Mouse (Mus musculus): ENCODE data around the gene Insc. TPM values are rescaled to one million over a fixed set of nuclear protein-coding genes. Genes with fewer than 3 reads are reported as not detected.

Insc gene
- total RNA-seq, 2 experiments from 2014 or later: not detected

DNA sequence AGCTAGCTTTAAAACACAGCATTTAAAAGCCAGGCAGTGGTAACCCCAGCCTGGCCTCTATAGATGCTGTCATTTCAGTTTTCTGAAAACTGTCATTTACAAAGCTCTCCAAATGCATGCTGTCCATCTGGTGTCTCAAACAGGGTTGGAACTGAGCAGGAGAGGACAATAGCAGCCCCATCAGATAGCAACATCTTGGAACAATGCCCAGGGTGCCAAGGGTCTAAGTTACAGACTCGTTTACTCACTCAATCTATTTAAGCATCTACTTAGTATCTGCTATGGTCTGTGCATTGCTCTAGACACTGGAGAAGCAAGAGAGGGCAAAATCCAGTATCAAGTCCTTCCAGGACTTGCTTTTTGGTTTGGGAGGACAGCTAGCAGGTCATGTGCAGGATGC, 10.7 kb downstream of the Insc start:
- ATAC-seq (replicated peaks; ENCODE audit: poor library complexity, severe bottlenecking): no peak

DNA sequence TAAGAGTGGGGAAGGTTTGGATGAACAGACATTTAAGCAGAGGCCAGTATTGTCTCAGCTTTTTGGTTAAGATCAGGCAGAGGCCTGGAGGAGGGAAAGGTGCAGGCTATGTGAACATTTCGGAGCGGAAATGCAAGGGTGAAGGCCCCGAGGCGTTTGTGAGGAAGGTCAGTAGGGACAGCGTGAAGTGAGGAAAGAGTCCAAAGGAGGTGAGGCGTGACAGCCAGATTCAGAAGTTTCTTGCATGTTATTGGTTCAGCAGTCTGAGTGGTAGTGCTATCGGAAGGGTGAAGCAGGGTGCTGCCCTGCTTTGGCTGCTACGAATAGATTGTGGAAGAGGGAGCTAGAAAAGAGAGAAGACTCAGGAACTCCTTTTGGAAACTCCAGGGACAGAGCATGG, 11.1 kb downstream of the Insc start:
- no peak for ATAC-seq (replicated peaks; ENCODE audit: poor library complexity, severe bottlenecking)

DNA sequence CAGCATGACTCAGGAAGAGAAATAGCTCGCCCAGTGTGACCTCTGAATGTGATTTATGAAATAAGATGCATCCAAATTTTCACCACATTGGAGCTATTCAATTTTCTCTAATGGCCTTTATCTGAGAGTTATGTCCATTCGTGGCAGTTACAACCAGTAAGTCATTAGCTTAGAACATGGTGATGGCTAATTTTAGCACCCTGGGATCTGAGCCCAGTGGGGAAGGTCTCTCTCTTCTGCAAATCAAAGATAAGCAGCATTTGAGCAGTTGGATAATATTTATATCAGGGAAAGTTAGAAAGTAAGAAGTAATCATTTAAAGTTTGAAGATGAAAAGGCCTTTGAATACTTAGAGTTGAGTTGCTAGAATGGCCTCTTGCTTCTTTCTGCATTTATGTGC, 19.2 kb downstream of the Insc start:
- ATAC-seq (replicated peaks; ENCODE audit: poor library complexity, severe bottlenecking): no peak

DNA sequence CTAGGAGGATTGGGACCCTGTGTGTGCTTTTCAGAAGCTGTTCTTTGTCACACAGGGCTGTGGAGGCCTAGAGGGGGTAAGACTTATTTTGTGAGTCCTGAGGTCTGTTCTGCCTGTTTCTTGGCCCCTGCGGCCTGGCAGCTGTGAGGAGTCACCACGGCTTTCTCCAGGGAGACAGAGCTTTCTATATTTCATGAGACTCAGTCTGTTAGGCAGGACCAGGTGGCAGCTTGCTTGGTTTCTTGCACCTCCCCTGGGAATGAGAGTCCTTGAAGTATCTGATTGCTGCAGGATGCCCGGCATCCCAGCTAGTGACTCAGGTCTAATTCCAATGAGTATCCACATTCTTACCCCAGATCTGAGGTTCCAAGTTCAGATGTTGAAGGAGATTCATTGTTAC, 21.8 kb downstream of the Insc start:
- ATAC-seq (replicated peaks; ENCODE audit: poor library complexity, severe bottlenecking): no peak

DNA sequence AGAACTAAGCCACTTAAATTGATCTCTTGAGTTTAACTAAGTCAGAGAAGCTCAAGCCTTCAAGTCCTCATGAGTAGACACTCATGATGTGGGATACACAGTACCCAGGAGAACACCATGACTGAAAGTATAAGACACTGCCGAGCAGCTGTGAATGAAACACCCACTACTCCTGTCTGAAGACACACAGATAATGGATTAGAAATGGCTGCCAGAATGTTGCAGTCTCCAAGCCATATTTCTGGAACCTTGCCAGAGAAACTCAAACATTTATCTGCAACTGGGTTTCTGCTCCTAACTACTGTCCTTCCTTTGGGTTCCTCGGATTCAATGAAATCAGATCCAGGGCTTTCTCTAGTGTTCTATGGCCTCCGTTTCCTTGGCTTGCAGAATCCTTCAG, 23.0 kb downstream of the Insc start:
- ATAC-seq (replicated peaks; ENCODE audit: poor library complexity, severe bottlenecking): no peak

DNA sequence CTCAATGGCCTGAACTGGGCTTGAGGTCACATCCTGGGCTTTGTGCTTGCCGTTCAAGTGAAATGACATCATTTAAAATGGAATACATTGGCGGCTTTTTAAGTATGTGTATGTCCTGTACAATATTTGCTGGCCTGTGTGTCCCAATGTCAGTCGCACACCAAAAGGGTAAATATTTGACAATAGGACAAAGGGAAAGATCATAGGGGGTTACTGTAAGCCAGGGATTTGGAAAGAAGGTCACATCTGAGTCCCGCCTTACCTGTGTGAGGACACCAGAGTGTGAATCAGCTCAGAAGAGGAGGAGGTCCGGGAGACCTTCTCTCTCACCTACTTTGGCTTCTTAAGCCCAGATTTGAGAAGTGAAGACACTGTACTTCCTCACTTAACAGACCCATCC, 25.0 kb downstream of the Insc start:
- no peak for ATAC-seq (replicated peaks; ENCODE audit: poor library complexity, severe bottlenecking)

DNA sequence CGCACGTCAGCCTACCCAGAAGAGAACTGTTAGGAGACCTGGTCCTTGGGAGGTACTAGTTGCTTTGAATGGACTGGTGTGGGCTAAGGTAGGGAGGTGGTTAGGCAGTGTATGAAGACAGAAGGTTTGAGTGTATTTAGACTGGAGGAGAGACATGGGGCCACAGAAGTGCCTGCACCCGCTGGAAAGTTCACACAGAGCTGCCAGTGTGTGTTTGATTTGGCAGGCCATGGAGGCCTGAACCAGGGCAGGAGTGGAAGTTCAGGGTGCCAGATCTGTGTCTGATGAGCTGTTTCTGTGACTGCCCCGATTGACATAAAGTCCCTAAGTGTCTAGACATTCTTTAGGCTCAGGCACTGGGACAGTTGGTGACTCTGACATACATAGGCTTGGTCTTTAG, 25.5 kb downstream of the Insc start:
- no peak for ATAC-seq (replicated peaks; ENCODE audit: poor library complexity, severe bottlenecking)

DNA sequence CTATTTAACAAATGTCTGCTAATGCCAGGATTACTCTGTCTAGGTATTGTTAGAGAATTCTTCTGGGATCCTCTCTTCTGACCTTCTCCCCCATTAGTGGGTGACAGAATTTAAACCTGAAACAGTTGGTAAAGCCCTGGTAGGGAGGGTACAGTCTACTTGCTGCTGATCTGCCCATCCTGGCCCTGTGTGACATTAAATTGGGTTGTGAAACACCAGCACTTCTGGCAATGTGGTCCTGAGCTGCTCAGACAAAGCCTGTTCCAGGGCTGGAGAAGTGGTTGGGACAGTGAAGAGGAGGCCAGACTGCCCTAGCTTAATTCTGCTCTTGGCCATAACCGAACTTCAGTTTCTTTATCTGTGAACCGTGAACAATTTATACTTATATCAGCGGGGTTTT, 27.1 kb downstream of the Insc start:
- ATAC-seq (replicated peaks; ENCODE audit: poor library complexity, severe bottlenecking): no peak

DNA sequence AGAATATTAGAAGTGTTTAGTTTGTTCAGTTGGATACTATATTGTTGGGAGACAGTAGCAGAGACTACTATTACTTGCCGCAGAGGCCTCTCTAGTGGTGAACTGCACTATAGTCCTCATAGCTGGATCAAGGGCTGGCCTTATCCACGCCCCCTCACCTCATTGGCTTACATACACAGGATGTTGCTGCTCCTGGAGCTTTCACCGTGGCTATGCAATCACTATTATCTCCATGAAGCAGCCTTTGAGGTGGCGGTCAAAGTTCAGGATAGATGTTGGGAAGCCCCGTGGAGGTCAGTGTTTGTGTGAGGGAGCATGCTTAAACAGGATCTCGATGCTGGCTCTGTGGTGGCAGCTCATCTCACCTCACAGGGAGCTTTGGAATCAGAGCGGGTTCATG, 28.3 kb downstream of the Insc start:
- ATAC-seq (replicated peaks; ENCODE audit: poor library complexity, severe bottlenecking): no peak

DNA sequence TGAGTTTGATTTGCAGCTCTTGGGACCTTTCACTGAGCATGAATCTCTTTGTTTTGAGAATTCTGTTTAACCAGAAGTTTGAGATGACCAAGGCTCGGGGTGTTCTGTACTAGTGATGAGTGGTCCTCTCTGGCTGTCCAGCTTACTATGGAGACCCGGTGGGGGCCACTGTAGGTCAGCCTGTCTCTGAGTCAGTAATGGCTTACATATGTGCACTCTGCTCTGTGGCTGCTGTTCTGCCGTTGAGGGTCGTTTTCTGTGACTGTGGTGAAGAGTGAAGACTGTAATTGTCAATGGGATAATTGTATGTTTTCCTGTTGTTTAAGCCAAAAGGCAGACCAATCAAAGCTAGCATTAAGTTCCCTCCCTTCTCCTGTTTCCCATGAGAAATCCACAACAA, 30.3 kb downstream of the Insc start:
- ATAC-seq (replicated peaks; ENCODE audit: poor library complexity, severe bottlenecking): no peak

DNA sequence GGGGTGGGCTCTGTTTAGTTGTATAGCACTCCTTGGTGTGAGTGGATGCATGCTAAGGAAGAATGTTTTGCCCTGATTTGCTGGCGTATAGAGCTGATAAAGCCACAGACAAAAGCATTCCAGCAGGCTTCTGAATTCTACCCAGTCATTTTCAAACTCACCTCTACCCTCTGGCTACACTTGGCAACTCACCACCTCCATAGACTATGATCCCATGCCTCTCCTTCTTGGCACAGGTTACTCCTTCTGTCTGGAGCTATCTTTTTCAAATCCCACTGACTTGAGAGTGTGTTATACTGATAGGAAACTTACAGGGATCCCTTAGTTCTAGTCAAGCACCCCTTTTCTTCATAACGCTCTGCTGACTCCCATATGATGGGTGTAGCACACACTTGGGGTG, 32.4 kb downstream of the Insc start:
- no peak for ATAC-seq (replicated peaks; ENCODE audit: poor library complexity, severe bottlenecking)

DNA sequence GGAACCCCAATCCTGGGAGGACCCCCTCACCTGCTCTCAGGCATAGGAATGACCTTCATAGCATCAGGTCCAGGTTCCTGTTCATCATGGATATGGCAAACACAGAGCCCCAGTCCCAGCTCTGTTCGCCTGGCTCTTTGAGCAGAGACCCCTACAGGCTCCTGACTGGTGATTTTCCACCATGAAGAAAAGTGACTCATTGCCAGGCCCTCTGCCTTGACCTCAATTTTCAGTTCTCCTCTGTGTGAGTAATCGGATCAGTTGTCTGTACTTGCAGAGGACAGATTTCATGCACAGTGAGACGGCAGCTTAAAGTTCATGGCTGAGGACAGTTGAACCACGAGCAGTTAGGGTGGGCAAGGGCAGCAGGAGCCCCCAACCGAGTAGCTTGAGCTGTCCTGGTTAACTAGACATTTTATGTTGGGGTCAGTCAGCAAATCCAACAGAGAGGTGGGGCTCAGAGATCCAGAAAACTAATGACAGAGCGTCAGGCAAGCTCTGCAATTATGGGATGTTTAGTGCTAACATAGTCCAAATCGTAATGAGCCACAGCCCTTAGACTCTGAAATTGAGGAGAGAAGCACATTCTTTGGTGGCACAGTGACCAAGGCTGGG, 34.8 kb downstream of the Insc start:
- no peak for ATAC-seq (replicated peaks; ENCODE audit: poor library complexity, severe bottlenecking)

DNA sequence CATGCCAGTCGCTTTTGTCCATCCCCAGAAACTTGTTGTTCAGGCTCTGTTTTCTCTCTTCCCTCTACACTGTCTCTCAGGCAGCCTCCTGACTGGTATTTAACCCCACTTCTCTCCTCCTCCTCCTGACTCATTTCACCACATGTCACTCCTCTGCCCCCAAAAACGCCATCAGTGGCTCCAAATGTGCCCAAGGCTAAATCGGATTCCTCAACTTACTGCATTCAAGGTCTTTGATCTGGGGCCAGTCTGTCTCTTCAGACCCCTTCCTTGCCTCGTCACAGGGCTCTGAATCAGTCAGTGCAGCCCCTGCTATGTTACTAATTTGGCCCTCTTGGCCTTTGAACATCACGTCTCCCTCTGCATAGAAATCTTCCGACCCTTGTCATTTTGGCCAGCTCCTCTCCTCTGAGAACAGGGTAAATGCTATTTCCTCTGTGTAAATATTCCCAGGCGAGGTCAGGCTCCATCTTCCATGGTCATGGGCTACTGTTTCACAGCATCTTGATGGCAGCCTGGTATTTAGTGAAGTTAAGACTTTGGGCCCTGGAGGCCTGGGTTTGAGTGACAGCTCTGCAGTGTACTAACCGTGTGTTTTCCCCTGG, 35.7 kb downstream of the Insc start:
- no peak for ATAC-seq (replicated peaks; ENCODE audit: poor library complexity, severe bottlenecking)

DNA sequence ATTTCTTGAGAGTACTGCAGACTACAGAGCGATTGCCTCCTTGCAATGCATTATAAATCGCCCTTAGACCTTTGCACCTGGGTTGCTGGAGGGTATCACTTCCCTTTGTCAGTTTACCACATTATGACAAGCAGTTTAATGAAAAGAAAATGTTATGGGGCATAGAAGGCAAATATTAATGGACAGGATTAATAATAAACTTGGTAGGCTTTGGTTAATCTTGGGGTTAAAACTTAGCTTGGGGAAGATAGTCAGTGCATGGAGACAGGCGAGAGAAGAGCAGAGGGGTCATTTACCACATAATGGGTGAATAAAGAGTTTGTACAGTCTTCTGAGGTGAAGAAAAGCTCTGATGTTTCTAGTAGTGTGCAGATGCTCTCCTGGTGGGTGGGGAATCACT, 39.8 kb downstream of the Insc start:
- no peak for ATAC-seq (replicated peaks; ENCODE audit: poor library complexity, severe bottlenecking)

DNA sequence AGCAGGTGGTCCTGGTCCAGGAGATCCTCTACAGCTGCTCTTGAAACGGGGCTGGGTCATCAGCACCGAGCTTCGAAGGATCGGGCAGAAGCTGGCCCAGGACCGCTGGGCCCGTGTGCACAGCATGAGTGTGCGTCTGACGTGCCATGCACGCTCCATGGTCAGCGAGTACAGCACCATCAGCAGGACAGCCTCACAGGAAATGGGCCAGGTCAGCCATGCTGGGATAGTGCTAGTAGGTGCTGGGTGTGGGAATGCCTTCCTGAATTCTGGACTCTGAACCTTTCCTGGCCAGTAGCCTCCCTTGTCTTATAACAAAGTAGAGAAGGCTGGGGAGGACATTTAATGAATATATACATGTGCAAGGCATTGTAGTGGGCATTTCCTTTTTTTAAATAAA, 47.6 kb downstream of the Insc start:
- no peak for ATAC-seq (replicated peaks; ENCODE audit: poor library complexity, severe bottlenecking)

DNA sequence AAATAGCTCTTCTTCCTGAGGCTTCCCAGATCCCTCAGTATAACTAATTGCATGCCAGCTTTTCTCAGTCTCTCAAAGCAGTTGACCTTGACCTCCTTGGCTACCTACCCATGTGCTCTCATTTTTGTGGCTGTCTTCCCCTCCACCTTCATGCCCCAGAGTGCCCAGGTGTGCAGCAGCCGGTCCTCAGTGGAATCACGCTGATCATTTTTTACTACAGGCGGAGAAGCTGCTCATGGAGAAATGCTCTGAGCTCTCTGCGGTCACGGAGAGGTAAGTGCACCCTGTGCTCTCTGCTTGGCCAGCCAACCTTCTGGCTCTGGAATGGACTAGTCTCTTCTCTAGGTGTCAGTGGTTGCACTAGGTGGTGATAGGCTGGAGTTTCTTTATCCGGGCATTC, 48.5 kb downstream of the Insc start:
- no peak for ATAC-seq (replicated peaks; ENCODE audit: poor library complexity, severe bottlenecking)

DNA sequence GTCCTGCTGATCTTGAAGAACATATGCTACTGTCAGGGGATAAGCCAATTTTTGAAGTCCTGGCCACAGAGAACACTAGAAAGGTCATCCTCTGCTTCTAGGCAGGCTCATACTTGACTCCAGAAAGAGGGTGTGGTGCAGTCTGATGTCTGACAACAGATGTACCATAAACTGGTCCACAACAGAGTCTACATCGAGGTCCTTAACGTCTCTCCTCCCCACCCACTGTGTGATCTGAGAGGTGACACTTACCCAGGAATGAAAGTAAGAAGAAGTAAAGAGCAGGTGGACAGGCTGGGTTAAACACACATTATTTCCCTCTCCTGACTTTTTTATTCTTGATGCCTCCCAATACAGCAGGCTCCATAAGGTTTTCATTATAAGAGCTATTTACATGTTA, 50.9 kb downstream of the Insc start:
- no peak for ATAC-seq (replicated peaks; ENCODE audit: poor library complexity, severe bottlenecking)

DNA sequence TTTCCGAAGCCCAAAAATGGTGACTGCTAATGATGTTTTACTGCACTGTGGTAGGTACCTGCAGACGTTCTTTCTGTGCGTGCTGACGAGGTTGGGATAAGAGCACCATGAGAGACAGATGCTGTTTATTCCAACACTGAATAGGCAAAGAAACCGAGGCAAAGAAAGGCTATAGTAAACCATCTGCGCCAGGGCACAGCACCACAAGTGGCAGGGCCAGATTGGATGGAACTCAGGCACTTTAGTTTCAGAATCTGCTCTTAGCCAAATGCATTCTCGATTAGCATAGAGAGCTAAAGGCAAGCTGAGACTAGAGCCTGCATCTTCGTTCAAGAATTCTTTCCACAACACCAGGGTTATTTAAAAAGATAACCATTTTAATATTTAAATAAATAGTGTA, 59.1 kb downstream of the Insc start:
- no peak for ATAC-seq (replicated peaks; ENCODE audit: poor library complexity, severe bottlenecking)

DNA sequence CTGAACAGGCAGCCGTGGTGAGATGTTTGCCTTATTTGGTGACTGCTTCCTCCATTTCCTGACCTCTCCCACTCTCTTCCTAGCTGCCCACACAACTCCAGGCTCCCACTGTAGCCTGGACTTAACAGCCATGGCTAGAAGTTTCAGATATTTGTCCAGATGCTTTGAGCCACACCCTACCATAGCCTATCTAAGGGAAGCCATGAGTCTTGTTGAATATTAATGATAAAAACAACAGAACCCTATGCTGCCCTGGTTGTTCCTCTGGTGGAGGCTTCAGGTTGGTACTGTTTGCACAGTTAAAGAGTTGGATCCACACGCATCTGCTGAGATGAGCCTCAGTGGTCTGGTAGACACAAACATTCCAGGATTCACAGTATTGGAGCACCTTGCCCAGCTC, 61.8 kb downstream of the Insc start:
- ATAC-seq (replicated peaks; ENCODE audit: poor library complexity, severe bottlenecking): no peak

DNA sequence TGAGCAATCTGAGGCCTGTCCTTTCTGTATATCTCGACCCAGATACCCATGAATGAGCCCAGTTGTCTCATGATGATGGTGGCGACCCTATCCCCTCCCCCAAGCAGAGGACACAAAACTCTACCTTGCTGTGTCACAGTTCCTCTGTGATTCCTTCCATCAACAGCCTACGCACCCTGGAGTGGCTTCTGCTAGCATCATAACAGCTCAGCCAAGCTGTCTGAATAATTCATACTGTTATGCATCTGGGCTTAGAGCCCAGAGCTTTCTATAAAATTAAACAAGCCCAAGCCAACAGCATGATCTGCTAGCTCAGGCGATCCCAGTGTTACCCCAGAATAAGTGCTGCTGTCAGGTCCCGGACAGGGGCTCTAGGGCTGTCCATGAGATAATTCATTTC, 63.8 kb downstream of the Insc start:
- ATAC-seq (replicated peaks; ENCODE audit: poor library complexity, severe bottlenecking): no peak

DNA sequence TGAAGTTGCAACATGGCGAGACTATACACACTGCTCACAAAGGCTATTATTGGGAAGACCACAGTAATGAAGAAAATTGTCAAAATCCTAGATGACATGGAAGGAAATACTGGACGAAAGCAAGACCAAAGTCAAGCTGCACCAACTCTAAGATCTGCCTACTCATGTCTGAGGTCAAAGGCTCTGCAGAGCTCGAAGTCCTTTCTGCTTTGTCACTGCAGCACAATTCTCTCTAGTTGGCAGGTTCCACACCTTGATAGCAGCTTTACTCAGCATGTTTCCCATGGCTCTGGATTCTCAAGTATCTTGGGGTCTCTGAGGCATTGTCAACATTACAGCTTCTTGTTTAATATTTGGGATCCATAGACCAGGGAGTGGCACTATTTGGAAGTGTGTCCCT, 64.8 kb downstream of the Insc start:
- ATAC-seq (replicated peaks; ENCODE audit: poor library complexity, severe bottlenecking): no peak

DNA sequence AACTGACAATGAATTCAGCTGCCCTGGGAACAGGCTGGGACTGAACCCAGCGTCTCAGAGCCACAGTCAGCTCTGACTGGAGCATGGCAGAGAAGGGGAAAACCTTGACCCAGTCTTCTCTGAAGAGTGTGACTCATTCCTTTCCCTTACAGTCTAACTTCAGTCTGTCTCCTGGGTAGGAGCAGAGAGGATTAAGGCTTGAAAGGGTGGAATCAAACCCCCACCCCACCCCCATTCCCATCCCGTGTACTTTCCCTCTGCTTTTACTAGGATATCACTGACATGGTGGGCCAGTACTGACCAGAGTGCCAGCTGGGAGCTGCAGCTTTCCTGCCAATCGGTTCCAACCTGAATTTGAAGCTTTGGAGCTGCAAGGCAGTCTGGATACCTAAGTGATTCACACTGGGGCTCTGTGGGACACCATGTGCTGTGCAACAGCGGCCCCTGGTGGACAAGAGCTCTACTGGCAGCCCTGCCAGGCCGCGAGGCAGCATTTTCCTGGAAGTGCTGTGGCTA, 73.9 kb downstream of the Insc start:
- peak; percentile 98 for ATAC-seq (replicated peaks; ENCODE audit: poor library complexity, severe bottlenecking)

DNA sequence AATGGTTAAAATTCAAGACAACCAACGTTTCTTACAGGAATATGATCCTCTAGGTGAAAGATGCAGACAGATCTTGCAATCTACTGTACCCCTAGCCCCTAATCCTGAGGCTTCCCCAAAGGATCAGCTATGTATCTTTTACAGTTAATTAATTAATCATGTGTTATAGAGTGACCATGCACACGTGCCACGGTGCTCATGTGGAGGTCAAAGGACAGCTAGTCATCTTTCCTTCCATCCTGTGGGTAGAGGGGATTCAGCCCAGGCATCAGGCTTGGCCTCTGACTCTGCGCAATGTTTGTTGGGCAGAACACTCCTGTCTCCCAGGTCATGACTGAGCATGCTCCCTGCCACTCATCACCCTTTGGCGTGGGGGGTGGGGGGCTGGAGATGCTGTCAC, 74.4 kb downstream of the Insc start:
- no peak for ATAC-seq (replicated peaks; ENCODE audit: poor library complexity, severe bottlenecking)
